Mouse (Mus musculus) testis, adult 2 months (tissue): ENCODE data around the gene Fbn1.

Experiments used
- CTCF ChIP-seq: fragments of 200-500 bp; IDR thresholded peaks from 2 replicates; pipeline ENCODE4 v1.5.1; 2012; ENCODE audit warnings: low read depth, mild to moderate bottlenecking, inconsistent platforms, low read length, moderate library complexity; ENCODE audit not compliant: control insufficient read depth, insufficient read depth, insufficient replicate concordance
- POLR2A ChIP-seq: fragments of 200-500 bp; IDR thresholded peaks from 2 replicates; pipeline ENCODE4 v1.6.1; 2012; ENCODE audit warnings: low read depth, mild to moderate bottlenecking, inconsistent platforms, low read length, moderate library complexity; ENCODE audit not compliant: control insufficient read depth

DNA sequence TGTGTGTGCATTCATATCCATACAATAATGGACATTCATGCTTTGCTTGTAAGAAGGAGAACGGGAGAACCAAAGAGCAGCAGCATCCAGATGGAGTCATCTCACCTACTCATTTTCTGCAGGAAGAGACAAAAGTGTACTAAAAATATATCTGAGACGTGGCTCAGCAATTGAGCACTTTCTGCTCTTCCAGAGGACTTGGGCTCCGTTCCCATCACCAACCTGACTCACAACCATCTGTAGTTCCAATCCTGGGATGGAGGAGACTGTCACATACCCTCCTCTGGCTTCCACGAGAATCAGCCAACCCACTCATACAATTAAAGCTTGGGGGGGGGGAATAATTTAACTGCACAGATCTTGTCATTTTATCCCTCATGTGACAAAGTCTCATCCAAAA, 26.7 kb downstream of the Fbn1 start:
- TF ChIP-seq CTCF (no peak), POLR2A (no peak)
